Mouse (Mus musculus) cerebellum, adult 9-11 months (tissue): Measurements from ENCODE around the gene Cdnf.

Experiments used
- DNase-seq: peaks from one replicate; pipeline ENCODE4 v3.0.0; 2022

Cdnf gene

GRCm38 (mm10) chr2:3512552-3513454, at the start of gene Cdnf, which contains the start of the genes Gm45902 and Hspa14:
Cdnf (plus strand) TSS chr2:3513030.
Gm45902 (minus strand) TSS chr2:3512790.
Hspa14 (minus strand) TSS chr2:3512814.
- DNase-seq = peak; percentile 99

- no peak for DNase-seq
Observed at GRCm38 (mm10) chr2:3473891-3474290, 38.9 kb upstream of the Cdnf start.

- DNase-seq = peak; percentile 77
Observed at GRCm38 (mm10) chr2:3474361-3474805, 38.4 kb upstream of the Cdnf start.

GRCm38 (mm10) chr2:3474861-3475283, 38.0 kb upstream of the Cdnf start, which contains the start of gene Suv39h2:
Suv39h2 (minus strand) TSS chr2:3475031.
- peak; percentile 95 for DNase-seq

- DNase-seq = no peak
Observed at GRCm38 (mm10) chr2:3475746-3476251, 37.0 kb upstream of the Cdnf start.

GRCm38 (mm10) chr2:3480239-3480638, 32.6 kb upstream of the Cdnf start:
- no peak for DNase-seq

GRCm38 (mm10) chr2:3489816-3490215, 23.0 kb upstream of the Cdnf start:
- DNase-seq = no peak

- DNase-seq = no peak
Observed at GRCm38 (mm10) chr2:3493833-3494409, 18.9 kb upstream of the Cdnf start.

GRCm38 (mm10) chr2:3499543-3499942, 13.3 kb upstream of the Cdnf start:
- DNase-seq = no peak

GRCm38 (mm10) chr2:3500886-3501285, 11.9 kb upstream of the Cdnf start:
- DNase-seq = no peak

- DNase-seq = peak; percentile 72
Observed at GRCm38 (mm10) chr2:3512076-3512475, 754 bp upstream of the Cdnf start.

GRCm38 (mm10) chr2:3522558-3522957, 9.7 kb downstream of the Cdnf start:
- DNase-seq = no peak

GRCm38 (mm10) chr2:3526288-3526687, 13.5 kb downstream of the Cdnf start:
- DNase-seq = no peak

- DNase-seq = no peak
Observed at GRCm38 (mm10) chr2:3541307-3542079, 28.7 kb downstream of the Cdnf start.

- DNase-seq = no peak
Observed at GRCm38 (mm10) chr2:3546055-3546454, 33.2 kb downstream of the Cdnf start.

- DNase-seq = peak; percentile 67
Observed at GRCm38 (mm10) chr2:3546588-3546987, 33.8 kb downstream of the Cdnf start.

GRCm38 (mm10) chr2:3570186-3570585, 57.4 kb downstream of the Cdnf start, which contains the start of gene Fam107b:
Fam107b (plus strand) TSS chr2:3570488.
- DNase-seq = no peak

- no peak for DNase-seq
Observed at GRCm38 (mm10) chr2:3570606-3571005, 57.8 kb downstream of the Cdnf start.

GRCm38 (mm10) chr2:3573883-3574282, 61.1 kb downstream of the Cdnf start:
- no peak for DNase-seq

- no peak for DNase-seq
Observed at GRCm38 (mm10) chr2:3575140-3575539, 62.3 kb downstream of the Cdnf start.
